Mouse (Mus musculus) stomach, embryonic 15.5 days (tissue): ENCODE measurements around the gene Slc22a7. TPM values are rescaled to one million over a fixed set of nuclear protein-coding genes. Genes with fewer than 3 reads are reported as not detected.

Experiments used
- ATAC-seq: fragments of 200-750 bp; cut with Nextera tagmentation; 2 replicates; pipeline ENCODE4 v1.8.0; 2017; ENCODE audit warnings: low read depth, moderate number of reproducible peaks, moderate TSS enrichment; ENCODE audit not compliant: insufficient read depth, low FRiP score
- H3K27ac ChIP-seq: fragments of 300-500 bp; sonication (generic); 2 replicates; pipeline ENCODE4 v1.5.1; 2015; ENCODE audit warnings: mild to moderate bottlenecking, inconsistent platforms
- H3K27me3 ChIP-seq: fragments of 300-500 bp; sonication (generic); replicated peaks from 2 replicates; pipeline ENCODE4 v1.6.1; 2015; ENCODE audit warnings: inconsistent platforms
- H3K36me3 ChIP-seq: fragments of 300-500 bp; sonication (generic); 2 replicates; pipeline ENCODE4 v1.6.1; 2015; ENCODE audit warnings: inconsistent platforms
- H3K4me1 ChIP-seq: fragments of 300-500 bp; sonication (generic); 2 replicates; pipeline ENCODE4 v1.6.1; 2015; ENCODE audit warnings: inconsistent platforms
- H3K4me2 ChIP-seq: fragments of 300-500 bp; sonication (generic); 2 replicates; pipeline ENCODE4 v1.6.1; 2015; ENCODE audit warnings: mild to moderate bottlenecking, inconsistent platforms
- H3K4me3 ChIP-seq: fragments of 300-500 bp; sonication (generic); replicated peaks from 2 replicates; pipeline ENCODE4 v1.5.1; 2015; ENCODE audit warnings: inconsistent platforms
- H3K9ac ChIP-seq: fragments of 300-500 bp; sonication (generic); 2 replicates; pipeline ENCODE4 v1.6.1; 2015; ENCODE audit warnings: inconsistent platforms
- H3K9me3 ChIP-seq: fragments of 300-500 bp; sonication (generic); 2 replicates; pipeline ENCODE4 v1.6.1; 2016; ENCODE audit warnings: inconsistent platforms
- WGBS: fragments of 180-500 bp; shearing (Covaris S2); methylation state at CpG from one replicate; pipeline ENCODE4 v1.1.7; 2015; 5-methylcytosine and 5-hydroxymethylcytosine counted together
- polyA plus RNA-seq: library from polyadenylated mRNA; unstranded; fragments of >200 nt; fragmentation: Nextera tagmentation; extraction: Ambion mirVana; gene quantifications from 2 replicates; pipeline ENCODE4 v1.2.1, GENCODE M21; 2015

The Slc22a7 gene
- polyA plus RNA-seq, 1 experiment from 2014 or later = not detected

GRCm38 (mm10) chr17:46458439-46458838, 20.2 kb upstream of the Slc22a7 start:
- Histone ChIP-seq H3K4me2 (no peak overlapping the region), H3K9me3 (no peaks in the 10 kb centered on the region), H3K9ac (no peak overlapping the region), H3K36me3 (no peaks in the 10 kb centered on the region), H3K4me1 (peaks cover 40% of the 10 kb centered on the region), H3K27me3 (peaks cover 76% of the 10 kb centered on the region), H3K27ac (no peak overlapping the region), H3K4me3 (no peak overlapping the region)
- 24% methylated on average over 3 of the region's 3 CpGs for WGBS
- ATAC-seq = no peak

- 11% methylated on average over 10 of the region's 10 CpGs for WGBS
- no peak for ATAC-seq
- H3K27ac ChIP-seq = no peak overlapping the region
- peaks cover 44% of the 10 kb centered on the region for H3K4me1 ChIP-seq
- no peaks in the 10 kb centered on the region for H3K9me3 ChIP-seq
- peaks cover 82% of the 10 kb centered on the region for H3K27me3 ChIP-seq
- H3K36me3 ChIP-seq = no peaks in the 10 kb centered on the region
- no peak overlapping the region for H3K4me2 ChIP-seq
- H3K4me3 ChIP-seq = no peak overlapping the region
- no peak overlapping the region for H3K9ac ChIP-seq
Measured at GRCm38 (mm10) chr17:46457791-46458190, 19.5 kb upstream of the Slc22a7 start.

- no peak overlapping the region for H3K27ac ChIP-seq
- H3K4me1 ChIP-seq = peaks cover 31% of the 10 kb centered on the region
- H3K36me3 ChIP-seq = no peaks in the 10 kb centered on the region
- peak overlapping the region; percentile 41 for H3K4me3 ChIP-seq
- H3K9ac ChIP-seq = no peak overlapping the region
- WGBS = 3% methylated on average over 33 of the region's 33 CpGs
- peak; percentile 45 for ATAC-seq
- no peaks in the 10 kb centered on the region for H3K9me3 ChIP-seq
- H3K27me3 ChIP-seq = peaks cover 68% of the 10 kb centered on the region
- H3K4me2 ChIP-seq = peak overlapping the region; percentile 89
Measured at GRCm38 (mm10) chr17:46455110-46455691, 16.9 kb upstream of the Slc22a7 start.

GRCm38 (mm10) chr17:46454539-46454938, 16.3 kb upstream of the Slc22a7 start:
- no peak overlapping the region for H3K27ac ChIP-seq
- no peaks in the 10 kb centered on the region for H3K9me3 ChIP-seq
- H3K36me3 ChIP-seq = no peaks in the 10 kb centered on the region
- no peak for ATAC-seq
- H3K9ac ChIP-seq = no peak overlapping the region
- WGBS = under 1% methylated on average over 9 of the region's 9 CpGs
- peaks cover 31% of the 10 kb centered on the region for H3K4me1 ChIP-seq
- H3K27me3 ChIP-seq = peaks cover 62% of the 10 kb centered on the region
- peak overlapping the region; percentile 89 for H3K4me2 ChIP-seq
- H3K4me3 ChIP-seq = peak overlapping the region; percentile 41

- 2% methylated on average over 26 of the region's 26 CpGs for WGBS
- H3K9me3 ChIP-seq = no peaks in the 10 kb centered on the region
- no peak for ATAC-seq
- H3K9ac ChIP-seq = no peak overlapping the region
- H3K4me3 ChIP-seq = peak overlapping the region; percentile 41
- peaks cover 56% of the 10 kb centered on the region for H3K27me3 ChIP-seq
- H3K27ac ChIP-seq = no peak overlapping the region
- H3K36me3 ChIP-seq = no peaks in the 10 kb centered on the region
- H3K4me1 ChIP-seq = peaks cover 31% of the 10 kb centered on the region
- H3K4me2 ChIP-seq = peak overlapping the region; percentile 89
Measured at GRCm38 (mm10) chr17:46453970-46454411, 15.7 kb upstream of the Slc22a7 start.

GRCm38 (mm10) chr17:46453302-46453948, 15.2 kb upstream of the Slc22a7 start:
- 14% methylated on average over 13 of the region's 13 CpGs for WGBS
- Histone ChIP-seq H3K27me3 (peaks cover 51% of the 10 kb centered on the region), H3K9ac (no peak overlapping the region), H3K4me2 (peak overlapping the region; percentile 89; the same call in 1 of the 2 replicates), H3K27ac (no peak overlapping the region), H3K4me3 (0 out of 2 replicates have a peak overlapping the region, but pooled peaks have one; percentile 41), H3K36me3 (no peaks in the 10 kb centered on the region), H3K9me3 (no peaks in the 10 kb centered on the region), H3K4me1 (peaks cover 31% of the 10 kb centered on the region)
- ATAC-seq = no peak

GRCm38 (mm10) chr17:46452683-46453082, 14.4 kb upstream of the Slc22a7 start:
- Histone ChIP-seq H3K27me3 (peaks cover 43% of the 10 kb centered on the region), H3K4me2 (no peak overlapping the region), H3K9me3 (no peaks in the 10 kb centered on the region), H3K27ac (no peak overlapping the region), H3K4me1 (peaks cover 31% of the 10 kb centered on the region), H3K9ac (no peak overlapping the region), H3K4me3 (no peak overlapping the region), H3K36me3 (no peaks in the 10 kb centered on the region)
- 41% methylated on average over 5 of the region's 5 CpGs for WGBS
- ATAC-seq = no peak

- peaks cover 52% of the 10 kb centered on the region for H3K27me3 ChIP-seq
- no peak overlapping the region for H3K9ac ChIP-seq
- WGBS = 94% methylated on average over 16 of the region's 16 CpGs
- no peak overlapping the region for H3K27ac ChIP-seq
- H3K4me1 ChIP-seq = peaks cover 20% of the 10 kb centered on the region
- no peaks in the 10 kb centered on the region for H3K9me3 ChIP-seq
- no peaks in the 10 kb centered on the region for H3K36me3 ChIP-seq
- H3K4me2 ChIP-seq = no peak overlapping the region
- ATAC-seq = no peak
- H3K4me3 ChIP-seq = no peak overlapping the region
Measured at GRCm38 (mm10) chr17:46446264-46446663, 8.0 kb upstream of the Slc22a7 start.

GRCm38 (mm10) chr17:46444839-46445579, 6.8 kb upstream of the Slc22a7 start:
- peaks cover 20% of the 10 kb centered on the region for H3K4me1 ChIP-seq
- H3K4me3 ChIP-seq = peak overlapping the region; percentile 40
- no peak overlapping the region for H3K27ac ChIP-seq
- peak overlapping the region; percentile 81 for H3K4me2 ChIP-seq
- ATAC-seq = no peak
- peaks cover 52% of the 10 kb centered on the region for H3K27me3 ChIP-seq
- no peak overlapping the region for H3K9ac ChIP-seq
- 4% methylated on average over 50 of the region's 50 CpGs for WGBS
- no peaks in the 10 kb centered on the region for H3K36me3 ChIP-seq
- no peaks in the 10 kb centered on the region for H3K9me3 ChIP-seq

- 92% methylated on average over 10 of the region's 10 CpGs for WGBS
- Histone ChIP-seq H3K27ac (no peak overlapping the region), H3K4me1 (peaks cover 12% of the 10 kb centered on the region; the same call in 1 of the 2 replicates), H3K9ac (no peak overlapping the region), H3K27me3 (peaks cover 35% of the 10 kb centered on the region), H3K9me3 (no peaks in the 10 kb centered on the region), H3K36me3 (no peaks in the 10 kb centered on the region), H3K4me3 (no peak overlapping the region), H3K4me2 (no peak overlapping the region)
- no peak for ATAC-seq
Measured at GRCm38 (mm10) chr17:46439176-46439575, 919 bp upstream of the Slc22a7 start.

- Histone ChIP-seq H3K9me3 (no peaks in the 10 kb centered on the region), H3K4me3 (no peak overlapping the region), H3K36me3 (no peaks in the 10 kb centered on the region), H3K4me2 (no peak overlapping the region), H3K9ac (no peak overlapping the region), H3K27me3 (peaks cover 11% of the 10 kb centered on the region; the same call in 1 of the 2 replicates), H3K4me1 (0 out of 2 replicates have a peak, but pooled peaks cover 7% of the 10 kb centered on the region), H3K27ac (no peak overlapping the region)
- peak; percentile 33; the same call in 1 of the 2 replicates for ATAC-seq
- 30% methylated on average over 23 of the region's 23 CpGs for WGBS
Measured at GRCm38 (mm10) chr17:46436672-46437366, 1.4 kb downstream of the Slc22a7 start.
